Mouse (Mus musculus) embryonic fibroblast, embryonic 13.5 days (primary cell): ENCODE measurements at regions not wholly inside any gene's neighbourhood (a gene's known extent, or its start where the extent isn't known, plus 50 kb on each side); places are given as distances from the start of the nearest gene placed in this dataset.

Source experiments
- CTCF ChIP-seq: IDR thresholded peaks from 2 replicates; pipeline ENCODE4 v1.5.1; 2011; ENCODE audit warnings: mild to moderate bottlenecking, control low read depth, low read length, moderate library complexity, borderline replicate concordance; ENCODE audit not compliant: insufficient read depth
- POLR2A ChIP-seq: IDR thresholded peaks from 2 replicates; pipeline ENCODE4 v1.6.1; 2011; ENCODE audit warnings: low read depth, mild to moderate bottlenecking, control low read depth, low read length, moderate library complexity

DNA sequence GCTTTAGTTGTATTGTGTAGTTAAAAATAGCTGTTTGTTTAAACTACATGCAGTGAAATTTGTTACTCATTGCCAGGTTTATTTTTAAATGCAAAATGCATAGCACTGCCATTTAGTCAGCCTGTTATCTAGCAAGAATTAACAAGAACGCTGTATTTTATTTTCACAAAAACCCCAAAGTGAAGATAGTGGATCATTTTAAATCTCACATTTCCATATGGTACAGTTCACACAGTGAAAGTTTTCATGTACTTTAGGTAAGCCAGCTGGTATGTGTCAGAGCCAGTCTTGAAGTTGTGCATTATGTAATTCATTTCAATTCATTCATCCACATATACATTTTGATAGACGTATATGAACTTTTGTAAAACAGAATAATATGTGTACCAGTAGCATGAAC lies 751.8 kb downstream of the Nova1 start:
- no peak for TF ChIP-seq CTCF
- no peak for TF ChIP-seq POLR2A
